Mouse (Mus musculus) liver, adult 2 months (tissue): ENCODE data around the gene Efna2. TPM values are rescaled to one million over a fixed set of nuclear protein-coding genes. Genes with fewer than 3 reads are reported as not detected.

ENCODE experiments used
- DNase-seq: peaks from one replicate; pipeline ENCODE4 v3.0.0-alpha.2; 2011; ENCODE audit warnings: low read depth, low spot score; ENCODE audit errors: extremely low read depth
- H3K27ac ChIP-seq: fragments of 200-500 bp; replicated peaks from 2 replicates; pipeline ENCODE4 v1.5.1; 2012; ENCODE audit warnings: low read depth, mild to moderate bottlenecking, control low read depth, inconsistent platforms, low read length; ENCODE audit not compliant: insufficient read depth
- H3K27me3 ChIP-seq: fragments of 200-500 bp; 2 replicates; pipeline ENCODE4 v1.6.1; 2012; ENCODE audit warnings: mild to moderate bottlenecking, moderate library complexity, low read length, inconsistent platforms; ENCODE audit not compliant: control insufficient read depth, insufficient read depth
- H3K36me3 ChIP-seq: fragments of 200-500 bp; 2 replicates; pipeline ENCODE4 v1.6.1; 2012; ENCODE audit warnings: low read length, inconsistent platforms; ENCODE audit not compliant: control insufficient read depth, insufficient read depth
- H3K4me1 ChIP-seq: fragments of 200-500 bp; 2 replicates; pipeline ENCODE4 v1.6.1; 2011; ENCODE audit warnings: low read length; ENCODE audit not compliant: control insufficient read depth, insufficient read depth
- H3K4me3 ChIP-seq: fragments of 200-500 bp; 2 replicates; pipeline ENCODE4 v1.5.1; 2011; ENCODE audit warnings: low read depth, mild to moderate bottlenecking, control low read depth, low read length, moderate library complexity; ENCODE audit not compliant: insufficient read depth
- H3K79me2 ChIP-seq: fragments of 200-500 bp; 2 replicates; pipeline ENCODE4 v1.6.1; 2012; ENCODE audit warnings: inconsistent platforms, mild to moderate bottlenecking, low read length, moderate library complexity; ENCODE audit not compliant: control insufficient read depth, insufficient read depth
- H3K9ac ChIP-seq: fragments of 200-500 bp; 2 replicates; pipeline ENCODE4 v1.6.1; 2012; ENCODE audit warnings: low read depth, mild to moderate bottlenecking, control low read depth, inconsistent platforms, low read length
- CTCF ChIP-seq: fragments of 200-500 bp; IDR thresholded peaks from 2 replicates; pipeline ENCODE4 v1.5.1; 2011; ENCODE audit warnings: low read depth, low read length, control low read depth
- POLR2A ChIP-seq: fragments of 200-500 bp; IDR thresholded peaks from 2 replicates; pipeline ENCODE4 v1.6.1; 2011; ENCODE audit warnings: low read length, control low read depth; ENCODE audit not compliant: insufficient read depth; ENCODE audit errors: extremely low read depth
- WGBS: fragments of 180-500 bp; shearing (Covaris S2); methylation state at CpG from one replicate; pipeline ENCODE4 v1.1.7; 2018; 5-methylcytosine and 5-hydroxymethylcytosine counted together
- polyA plus RNA-seq: library from polyadenylated mRNA; depleted of rRNA; stranded (reverse); fragments of >200 nt; gene quantifications from 2 replicates; pipeline ENCODE4 v1.2.3, GENCODE M21; 2012
- total RNA-seq: library from RNA; depleted of rRNA; stranded (reverse); fragments of >200 nt; gene quantifications from 2 replicates; pipeline ENCODE4 v1.2.3, GENCODE M21; 2014

The Efna2 gene
- total and polyA plus RNA-seq, 2 experiments, result under 0.01 to 0.26 TPM

- TF ChIP-seq POLR2A, result no peak
- TF ChIP-seq CTCF, result no peak
- Histone ChIP-seq H3K79me2 (peaks cover 6% of the 10 kb centered on the region; the same call in 1 of the 2 replicates), H3K27me3 (no peaks in the 10 kb centered on the region), H3K9ac (no peak overlapping the region; the same call in 1 of the 2 replicates), H3K4me1 (peaks cover 8% of the 10 kb centered on the region), H3K4me3 (no peak overlapping the region), H3K36me3 (peaks cover 6% of the 10 kb centered on the region), H3K27ac (peak overlapping the region; percentile 99; the same call in 1 of the 2 replicates)
- no peak for DNase-seq
- WGBS, result 86% methylated on average over 45 of the region's 45 CpGs
Observed at GRCm38 (mm10) chr10:80171760-80172526, 7.3 kb upstream of the Efna2 start.

DNA sequence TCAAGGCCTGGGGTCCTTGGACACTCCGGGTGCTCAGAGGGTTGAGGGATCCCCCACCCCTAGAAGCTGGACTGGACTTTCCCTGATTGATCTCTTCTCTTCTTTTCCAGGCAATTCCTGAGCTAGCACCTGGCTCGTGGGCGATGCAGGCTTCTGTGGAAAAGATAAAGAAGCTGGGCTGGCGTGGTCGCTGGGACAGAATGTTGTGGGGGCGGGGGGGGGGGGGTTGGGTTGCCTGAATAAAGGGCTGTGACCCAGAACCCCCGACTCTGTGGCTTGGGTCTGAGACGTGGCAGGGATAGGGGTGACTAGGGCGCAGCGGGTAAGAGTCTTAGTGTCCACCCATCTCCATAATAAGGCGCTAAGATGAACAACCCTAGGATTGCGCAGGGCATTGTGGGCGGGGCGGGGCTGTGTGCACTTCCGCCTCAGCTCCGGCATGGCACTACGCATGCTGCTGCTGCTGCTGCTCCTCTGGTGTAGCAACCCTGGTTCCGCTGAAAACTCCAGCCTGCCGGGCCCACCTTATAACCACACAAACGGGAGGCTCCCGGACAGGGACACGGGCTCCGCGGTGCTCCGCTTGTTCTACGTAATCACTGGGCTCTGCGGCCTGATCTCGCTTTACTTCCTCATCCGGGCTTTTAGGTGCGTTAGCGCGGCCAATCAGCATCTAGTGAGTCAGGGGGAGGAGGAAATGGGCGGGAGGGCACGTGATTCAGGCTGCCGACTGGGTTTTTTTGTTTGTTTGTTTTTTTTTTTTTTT is 6.6 kb upstream of the Efna2 start, which contains the start of gene 1600002K03Rik:
Gene 1600002K03Rik (plus strand): TSS at position 418 of the 766 bp plus-strand sequence.
- Histone ChIP-seq H3K9ac (peak within 1 kb of the TSS; percentile 94), H3K36me3 (peaks cover 6% of the 10 kb centered on the region), H3K27ac (peak within 1 kb of the TSS; percentile 99), H3K4me1 (peaks cover 8% of the 10 kb centered on the region), H3K4me3 (peak within 1 kb of the TSS; percentile 91), H3K27me3 (no peaks in the 10 kb centered on the region), H3K79me2 (peaks cover 6% of the 10 kb centered on the region; the same call in 1 of the 2 replicates)
- peak; percentile 86 for DNase-seq
- 0 out of 2 replicates have a peak, but pooled peaks have one; percentile 31 for TF ChIP-seq POLR2A
- no peak for TF ChIP-seq CTCF
- WGBS, result 4% methylated on average over 35 of the region's 35 CpGs

GRCm38 (mm10) chr10:80173358-80173757 is 5.9 kb upstream of the Efna2 start:
- Histone ChIP-seq H3K4me1 (peaks cover 8% of the 10 kb centered on the region), H3K4me3 (peak overlapping the region; percentile 55), H3K79me2 (peaks cover 6% of the 10 kb centered on the region; the same call in 1 of the 2 replicates), H3K27ac (peak overlapping the region; percentile 92), H3K36me3 (peaks cover 6% of the 10 kb centered on the region), H3K9ac (peak overlapping the region; percentile 68), H3K27me3 (no peaks in the 10 kb centered on the region)
- peak; percentile 72 for DNase-seq
- 8% methylated on average over 11 of the region's 11 CpGs for WGBS
- TF ChIP-seq CTCF (no peak), POLR2A (no peak)

DNA sequence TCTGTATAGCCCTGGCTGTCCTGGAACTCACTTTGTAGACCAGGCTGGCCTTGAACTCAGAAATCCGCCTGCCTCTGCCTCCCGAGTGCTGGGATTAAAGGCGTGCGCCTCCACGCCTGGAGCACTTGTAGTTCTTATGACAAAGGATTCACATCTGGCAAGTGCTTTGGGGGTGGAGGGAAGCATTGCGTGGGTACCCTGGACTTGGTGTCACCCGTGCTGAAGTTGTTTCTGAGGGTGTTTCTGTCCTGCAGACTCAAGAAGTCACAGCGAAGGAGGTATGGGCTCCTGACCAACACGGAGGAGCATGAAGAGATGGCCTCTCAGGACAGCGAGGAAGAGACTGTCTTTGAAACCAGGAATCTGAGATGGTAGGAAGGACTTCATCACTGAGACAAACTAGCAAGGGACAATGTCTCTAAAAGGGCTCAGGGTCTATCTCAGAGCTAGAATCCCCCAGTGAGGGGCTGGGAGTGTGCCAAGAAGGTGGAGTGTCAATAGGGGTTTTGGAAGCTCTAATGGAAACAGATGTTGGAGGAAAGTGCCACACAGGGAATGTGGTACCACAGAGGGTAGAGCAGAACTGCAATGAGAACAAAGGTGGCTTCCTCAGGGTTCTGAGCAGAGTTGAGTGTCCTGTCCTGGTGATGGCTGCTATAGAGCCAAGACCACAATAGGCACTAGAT is 5.2 kb upstream of the Efna2 start:
- no peak for TF ChIP-seq POLR2A
- TF ChIP-seq CTCF, result no peak
- H3K4me1 ChIP-seq, result peaks cover 8% of the 10 kb centered on the region
- DNase-seq, result no peak
- WGBS, result 82% methylated on average over 10 of the region's 10 CpGs
- H3K27ac ChIP-seq, result no peak overlapping the region
- H3K9ac ChIP-seq, result no peak overlapping the region
- H3K27me3 ChIP-seq, result no peaks in the 10 kb centered on the region
- no peak overlapping the region for H3K4me3 ChIP-seq
- peaks cover 6% of the 10 kb centered on the region; the same call in 1 of the 2 replicates for H3K79me2 ChIP-seq
- peaks cover 6% of the 10 kb centered on the region for H3K36me3 ChIP-seq

- Histone ChIP-seq H3K27ac (no peak overlapping the region), H3K27me3 (peaks cover 2% of the 10 kb centered on the region; the same call in 1 of the 2 replicates), H3K36me3 (peaks cover 6% of the 10 kb centered on the region), H3K4me3 (no peak overlapping the region), H3K4me1 (peaks cover 8% of the 10 kb centered on the region), H3K79me2 (peaks cover 6% of the 10 kb centered on the region; the same call in 1 of the 2 replicates), H3K9ac (no peak overlapping the region)
- DNase-seq, result no peak
- WGBS, result 86% methylated on average over 2 of the region's 2 CpGs
- TF ChIP-seq CTCF, result peak; percentile 63
- TF ChIP-seq POLR2A, result no peak
Observed at GRCm38 (mm10) chr10:80174705-80175104, 4.6 kb upstream of the Efna2 start.
